Mouse (Mus musculus) frontal cortex, postnatal 25 days (tissue): ENCODE data around the gene Gm49395.

Experiments
- DNase-seq, 2 experiments: peaks; one replicate each; pipeline ENCODE4 v3.0.0; 2022; ENCODE audit warnings: low spot score in 2 of 2

The Gm49395 gene

DNA sequence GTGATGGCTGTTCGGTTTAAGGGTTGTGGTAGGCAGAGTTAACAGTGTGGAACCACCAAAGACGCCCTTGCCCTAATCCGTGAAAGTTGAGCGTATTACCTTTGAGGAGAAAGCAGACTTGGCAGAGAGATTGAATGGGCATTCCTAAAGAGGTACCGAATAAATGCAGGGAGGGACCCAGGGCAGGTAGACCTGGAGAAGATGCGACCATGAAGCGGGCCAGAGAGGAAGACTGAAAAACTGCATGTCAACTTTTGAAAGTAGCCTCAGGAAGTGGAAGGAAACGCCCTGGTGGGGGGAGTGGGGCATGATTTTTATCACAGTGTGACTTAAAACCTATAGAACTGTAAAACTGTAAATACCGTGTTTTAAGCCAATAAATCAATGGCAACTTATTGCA lies 2.3 kb downstream of the Gm49395 start:
- DNase-seq = no peak

DNA sequence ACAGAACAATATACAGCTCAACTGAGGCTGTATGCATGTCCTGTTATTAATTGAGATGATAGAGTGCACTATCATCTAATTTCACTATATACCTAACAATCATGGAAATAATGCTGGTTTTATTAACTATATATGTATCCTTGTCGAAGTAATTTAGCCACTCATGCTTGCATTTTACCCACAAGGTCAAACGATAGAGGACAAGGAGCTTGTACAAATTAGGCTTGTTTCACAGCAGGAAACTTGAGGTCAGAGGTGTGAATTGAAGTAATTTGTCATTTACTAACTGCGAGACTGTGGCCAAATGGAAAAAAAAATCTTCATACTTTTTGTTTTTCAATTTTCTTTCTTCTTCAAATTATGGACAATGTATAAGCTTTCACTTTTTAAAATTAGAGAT lies 3.5 kb downstream of the Gm49395 start:
- no peak for DNase-seq

DNA sequence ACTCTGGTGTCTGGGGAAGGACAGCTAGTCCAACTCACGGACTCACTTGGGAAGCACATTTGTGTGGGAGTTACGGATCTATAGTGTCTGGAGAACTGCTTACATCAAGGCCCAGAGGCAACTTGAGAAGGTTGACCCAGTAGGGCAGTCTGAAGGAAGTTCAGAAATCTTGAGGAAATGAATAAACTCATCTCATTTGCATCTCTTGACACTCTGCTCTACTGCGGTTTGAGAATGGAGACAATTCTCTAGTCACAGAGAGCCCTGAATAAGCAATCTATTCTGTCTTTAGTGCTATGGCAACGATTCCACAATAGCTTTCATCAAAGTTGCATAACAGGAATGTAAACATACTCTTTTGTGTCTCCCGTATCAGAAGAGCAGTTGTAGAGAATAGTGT lies 4.8 kb downstream of the Gm49395 start:
- DNase-seq = no peak

DNA sequence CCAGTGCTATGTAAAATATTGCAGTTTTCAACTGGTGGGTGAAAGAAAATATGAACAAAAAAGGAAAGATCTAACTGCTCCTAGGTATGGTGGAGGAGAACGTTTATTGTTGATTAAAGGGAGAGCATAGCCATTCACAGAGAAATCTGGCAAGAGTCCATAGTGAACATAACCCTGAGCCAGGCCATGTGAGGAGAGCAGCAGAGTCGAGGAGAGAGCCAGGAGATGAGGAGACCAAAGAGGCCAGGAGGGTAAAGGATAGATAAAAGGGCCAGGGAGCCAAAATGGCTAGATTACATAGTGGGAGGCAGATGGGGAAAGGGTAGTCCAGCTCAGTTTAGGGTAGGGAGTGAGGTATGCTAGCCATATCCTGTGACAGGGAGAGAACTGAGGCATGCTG lies 5.5 kb downstream of the Gm49395 start:
- DNase-seq = no peak

DNA sequence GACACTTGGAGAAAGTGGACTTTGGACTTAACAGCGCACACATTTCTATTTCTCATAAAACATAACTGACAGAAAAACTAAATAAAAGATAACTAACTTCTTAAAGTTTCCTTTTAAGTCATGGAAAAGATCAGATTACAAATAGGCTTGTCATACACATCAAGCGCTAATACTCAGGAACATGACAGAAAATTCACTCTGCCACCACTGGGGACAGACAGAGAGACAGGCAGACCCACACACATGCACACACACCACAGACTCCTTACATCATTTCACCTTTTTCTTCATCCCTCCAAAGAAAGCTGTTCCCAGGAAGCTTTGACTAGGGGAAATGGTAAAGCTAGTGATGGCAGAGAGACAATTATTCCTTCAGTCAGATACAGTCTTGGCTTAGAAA lies 6.3 kb downstream of the Gm49395 start:
- DNase-seq = no peak

DNA sequence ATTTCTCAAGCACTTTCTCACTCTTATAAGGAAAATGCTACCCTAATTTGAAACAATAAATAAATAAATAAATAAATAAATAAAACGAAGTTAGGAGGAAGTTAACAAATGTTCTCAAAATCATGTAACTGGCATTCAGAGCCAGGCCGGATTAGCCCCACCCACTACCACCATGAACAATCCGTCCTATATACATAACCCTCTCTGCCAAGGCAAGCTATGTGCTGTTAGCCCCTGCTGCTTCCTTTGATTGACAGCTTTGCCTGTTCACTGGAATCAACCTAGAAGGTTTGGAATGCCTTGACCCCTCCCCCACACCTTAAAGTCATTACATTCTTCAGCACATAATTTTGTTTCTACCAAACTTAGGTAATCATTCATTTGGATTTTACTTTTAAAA lies 10.2 kb downstream of the Gm49395 start:
- DNase-seq = no peak

DNA sequence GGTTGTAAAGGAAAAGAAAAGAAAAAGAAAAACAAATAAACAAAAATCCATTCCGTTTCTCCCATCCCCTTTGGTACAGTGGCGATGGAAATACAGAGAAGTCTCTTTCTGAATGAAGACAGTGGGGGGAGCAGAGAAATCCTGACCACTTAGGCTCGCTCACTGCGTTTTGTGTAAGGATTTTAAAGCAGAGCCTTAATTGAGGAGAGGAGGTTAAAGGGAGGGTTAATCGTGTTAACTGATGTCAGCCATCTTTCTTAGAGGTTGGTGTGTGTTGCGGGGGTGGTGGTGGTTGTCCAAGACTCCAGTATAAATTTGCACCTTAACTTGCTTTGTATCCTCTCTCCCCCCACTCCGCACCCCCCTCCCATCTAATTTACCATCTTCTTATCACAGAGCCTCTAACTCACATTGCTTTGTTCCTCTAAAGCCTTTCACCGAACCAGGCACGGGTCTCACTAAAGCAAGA lies 10.7 kb downstream of the Gm49395 start:
- DNase-seq = no peak

DNA sequence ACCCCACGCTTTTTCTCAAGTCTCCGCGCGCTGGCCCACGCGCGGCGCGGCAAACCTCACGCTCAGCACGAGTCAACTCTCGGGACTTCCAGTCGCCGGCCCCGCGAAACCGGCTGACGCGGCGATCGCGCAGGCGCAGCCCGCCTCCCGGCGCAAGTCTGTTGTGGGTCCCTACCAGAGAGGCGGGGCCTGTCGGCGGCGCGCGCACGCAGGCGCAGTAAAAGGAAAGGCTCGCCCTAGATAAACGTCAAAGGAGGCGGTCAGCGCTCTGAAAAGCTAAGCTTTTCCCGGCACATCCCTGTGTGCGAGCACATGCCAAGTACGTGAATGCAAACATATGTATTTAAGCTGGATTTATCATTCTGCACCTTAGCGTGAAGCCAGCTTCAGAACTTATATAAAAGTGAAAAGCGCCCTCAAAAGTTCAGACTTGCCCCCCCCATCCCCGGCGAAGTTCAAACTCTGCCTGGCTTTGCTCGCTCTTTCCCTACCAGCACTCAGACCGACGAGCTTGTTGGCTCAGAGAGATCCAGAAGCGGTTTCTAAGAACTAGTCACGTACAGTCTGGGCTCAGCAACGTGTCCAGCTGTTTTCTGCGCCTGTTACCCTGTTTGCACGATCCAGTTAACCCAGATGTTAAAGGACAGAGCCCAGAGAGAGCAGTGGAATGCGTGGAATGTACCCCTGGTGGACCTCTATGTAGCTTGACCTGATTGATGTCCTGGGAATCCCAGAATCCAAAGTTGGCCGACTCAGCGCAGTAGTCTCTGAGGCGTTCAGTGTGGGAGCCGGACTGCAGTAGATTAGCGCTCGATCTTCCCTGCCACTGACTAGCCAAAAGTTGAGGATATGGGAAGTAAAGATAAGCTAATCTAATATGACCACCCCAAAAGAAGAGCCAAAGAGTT lies 11.4 kb downstream of the Gm49395 start, which contains the start of gene Pelo:
Gene Pelo, minus strand, starts transcription at position 118 of the 908 bp plus-strand sequence.
- DNase-seq = peak; percentile 92 to 94

DNA sequence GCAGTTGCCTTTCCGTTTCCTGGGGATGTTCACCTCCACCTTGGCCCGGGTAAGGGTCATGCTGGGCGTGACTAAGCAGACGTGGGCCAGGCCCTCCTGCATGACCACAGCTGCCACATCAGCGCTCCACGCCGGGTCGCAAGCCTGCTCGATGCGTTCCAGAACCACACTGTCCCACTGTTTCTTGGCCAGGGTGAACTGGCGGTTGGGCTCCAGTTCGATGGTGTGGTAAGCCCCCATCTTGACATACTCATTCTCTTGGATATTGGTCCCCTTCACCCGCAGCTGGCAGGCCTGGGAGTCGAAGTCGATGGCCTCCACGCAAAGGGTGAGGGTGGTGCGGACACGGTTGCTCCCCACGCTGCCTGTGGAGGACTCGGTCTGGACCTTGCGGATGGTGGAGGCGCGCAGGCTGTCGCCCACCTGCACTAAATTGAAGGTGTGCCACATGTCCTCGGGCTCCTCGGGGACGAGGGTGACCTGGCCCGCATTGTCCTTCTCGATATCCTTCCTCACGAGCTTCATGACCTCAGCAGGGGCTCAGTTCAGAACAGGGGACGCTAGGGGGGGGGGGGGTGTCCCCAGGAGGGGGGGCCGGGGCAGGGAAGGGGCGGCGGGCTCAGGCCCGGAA lies 12.2 kb downstream of the Gm49395 start:
- DNase-seq = peak in 1 of 2 experiments; percentile 9

DNA sequence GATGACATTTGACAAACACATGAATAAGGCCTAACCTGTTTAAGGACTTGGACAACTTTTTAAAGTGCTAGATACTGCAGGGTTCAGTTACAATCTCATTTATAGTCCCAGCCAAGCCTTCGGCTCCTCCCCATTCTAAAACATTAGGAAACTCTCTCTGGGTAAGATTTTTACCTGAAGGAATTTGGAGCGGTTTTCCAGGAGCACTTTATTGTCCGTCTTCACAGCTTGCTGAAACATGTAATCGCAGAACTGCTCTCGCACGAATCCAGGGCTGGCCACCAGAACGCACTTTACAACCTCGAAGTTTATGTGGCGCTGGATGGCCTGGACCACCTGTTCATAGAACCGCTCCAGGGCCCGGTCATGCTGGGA lies 12.7 kb downstream of the Gm49395 start:
- DNase-seq = no peak

DNA sequence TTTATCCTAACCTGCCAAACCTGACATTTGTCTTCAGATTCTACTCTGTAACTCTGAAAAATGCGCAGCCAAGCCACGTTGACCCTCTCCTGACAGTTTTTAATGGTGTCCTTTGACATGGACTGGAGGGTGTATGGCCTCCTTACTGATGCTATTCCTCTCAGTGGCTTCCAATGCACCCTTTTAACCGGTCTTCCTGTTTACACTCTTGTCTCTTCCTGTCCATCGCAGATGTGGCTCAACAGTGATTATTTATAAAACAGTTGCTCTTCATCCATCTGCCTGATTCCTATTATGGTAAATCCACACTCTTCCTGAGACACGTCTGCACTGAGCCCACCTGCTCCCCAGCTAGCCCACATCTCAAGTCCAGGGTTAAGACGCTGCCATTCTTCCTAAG lies 15.7 kb downstream of the Gm49395 start:
- no peak for DNase-seq

DNA sequence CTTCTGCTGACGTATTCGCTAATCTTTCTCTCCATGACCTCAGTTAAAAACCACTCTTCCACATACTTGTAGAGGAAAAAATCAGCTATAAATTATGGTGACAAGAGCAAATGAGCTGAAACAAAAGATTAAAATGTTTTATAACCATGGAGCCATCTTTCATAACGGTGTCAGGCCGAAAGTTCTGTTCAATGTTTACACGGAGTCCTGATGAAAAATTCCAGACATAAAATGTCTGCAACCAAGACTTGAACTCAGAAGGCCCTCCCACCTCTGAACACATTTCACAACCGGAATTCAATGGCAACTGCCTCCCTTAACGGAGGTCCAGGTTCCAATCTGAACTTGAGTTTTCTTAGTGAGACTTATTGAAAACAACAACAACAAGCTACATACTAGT lies 19.4 kb downstream of the Gm49395 start:
- no peak for DNase-seq

DNA sequence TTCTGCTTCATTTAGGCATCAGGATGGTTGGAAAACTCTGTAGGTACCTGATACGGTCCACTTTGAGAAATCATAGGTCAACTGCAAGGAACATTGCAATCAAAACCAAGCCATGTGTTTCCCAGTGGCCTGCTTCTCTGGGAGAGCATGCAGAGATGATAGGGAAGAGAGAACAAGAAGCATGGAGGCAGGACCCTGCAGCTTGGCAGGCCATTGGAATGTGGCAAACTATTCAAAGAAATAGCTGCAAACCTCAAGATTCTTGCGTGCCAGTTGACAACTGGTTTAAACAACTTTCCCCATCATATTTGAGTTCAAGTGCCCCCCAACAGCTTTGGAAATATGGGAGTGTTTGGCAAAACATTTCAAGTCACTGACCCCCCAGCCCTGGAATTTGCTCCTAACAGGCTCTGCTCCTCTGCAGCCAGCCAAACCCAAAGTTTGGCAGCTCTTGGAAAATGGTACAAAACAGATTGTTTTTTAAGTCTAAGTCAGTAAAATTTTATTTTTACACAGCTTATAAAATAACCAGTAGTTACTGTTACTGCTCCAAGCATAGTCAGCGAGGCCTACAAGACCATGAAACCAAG lies 21.6 kb downstream of the Gm49395 start:
- no peak for DNase-seq

DNA sequence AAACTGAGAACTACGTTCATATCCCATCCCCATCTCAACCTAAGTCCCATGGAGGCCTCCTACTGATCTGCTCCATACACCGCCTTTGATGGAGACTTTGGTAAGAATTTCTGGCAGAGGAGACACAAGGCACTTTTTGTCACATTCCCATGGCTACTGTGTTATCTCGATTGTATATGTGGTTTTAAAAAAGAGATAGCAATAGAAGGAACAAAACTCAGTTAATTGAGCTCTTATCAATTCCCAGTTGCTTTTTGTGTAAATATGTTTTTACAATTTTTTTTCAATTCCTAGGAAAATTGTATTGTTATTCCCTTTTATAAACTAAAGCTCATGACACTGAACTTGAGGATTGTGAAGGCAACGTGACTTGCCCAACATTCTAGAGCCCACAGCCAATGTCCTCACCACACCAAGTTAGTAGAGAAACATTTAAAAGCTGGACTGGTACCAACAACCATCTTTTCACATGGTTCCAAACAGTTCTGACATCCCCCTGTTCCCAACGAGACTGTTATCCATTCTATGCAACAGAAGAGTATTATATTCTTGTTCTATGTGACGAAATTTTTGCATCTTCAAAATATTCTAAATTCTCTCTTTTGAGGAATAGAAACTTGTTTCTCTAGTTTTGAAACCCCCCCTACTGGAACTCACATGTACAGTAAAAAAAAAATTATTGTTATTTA lies 22.6 kb downstream of the Gm49395 start:
- DNase-seq = no peak

DNA sequence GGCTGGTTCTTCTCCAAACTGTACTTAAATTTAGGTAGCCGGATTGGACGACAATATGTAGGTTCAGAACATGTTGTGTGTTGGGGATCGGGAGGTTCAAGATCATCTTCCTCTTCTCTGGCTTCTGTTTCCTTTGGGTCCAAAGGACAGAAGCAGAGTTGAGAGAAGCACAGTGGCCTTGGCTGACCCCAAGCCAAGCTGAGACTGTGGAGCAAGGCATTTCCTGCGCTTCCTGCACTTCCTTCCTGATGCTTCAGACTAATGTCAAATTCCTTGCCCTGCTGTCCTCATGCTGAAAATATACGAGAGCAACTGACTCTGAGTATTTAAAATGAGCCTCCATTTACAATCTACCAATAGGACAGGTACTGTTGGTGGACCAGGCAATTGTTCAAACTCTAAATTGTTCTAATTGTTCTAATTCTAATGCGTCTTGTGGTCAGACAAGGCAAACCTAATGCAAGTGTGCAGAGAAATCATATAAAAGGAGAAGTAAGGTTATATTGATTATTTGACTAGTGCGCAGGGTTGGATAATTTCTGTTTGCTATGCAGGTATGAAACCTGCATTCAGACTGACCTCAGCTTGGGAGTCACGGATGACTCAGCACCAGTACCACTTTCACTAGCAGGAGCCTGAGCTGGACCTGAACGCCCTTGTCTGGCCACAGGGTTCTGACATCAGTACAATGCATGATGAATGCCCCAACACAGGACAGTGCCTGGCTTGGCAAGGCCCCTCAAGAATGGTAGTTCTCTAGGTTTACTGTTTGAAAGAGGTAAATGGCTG lies 24.2 kb downstream of the Gm49395 start:
- DNase-seq = no peak

DNA sequence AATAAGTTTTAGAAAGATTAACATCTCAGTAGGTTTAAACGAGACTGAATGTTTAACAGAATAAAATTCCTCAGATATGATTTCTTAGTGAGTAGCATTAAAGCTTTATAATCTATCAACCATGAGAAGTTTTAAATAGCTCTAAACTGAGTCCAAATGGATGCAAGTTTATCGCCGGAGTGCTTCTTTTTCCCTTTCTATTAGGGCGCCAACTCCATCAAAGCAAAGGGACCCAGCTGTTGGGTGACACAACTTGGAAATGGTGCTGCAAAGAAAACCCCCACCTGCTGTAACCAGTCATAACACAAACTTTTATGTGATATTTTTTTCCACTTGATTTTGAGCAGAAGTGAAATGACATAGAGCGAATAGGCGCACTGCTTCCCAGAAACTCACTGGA lies 29.3 kb downstream of the Gm49395 start:
- no peak for DNase-seq

DNA sequence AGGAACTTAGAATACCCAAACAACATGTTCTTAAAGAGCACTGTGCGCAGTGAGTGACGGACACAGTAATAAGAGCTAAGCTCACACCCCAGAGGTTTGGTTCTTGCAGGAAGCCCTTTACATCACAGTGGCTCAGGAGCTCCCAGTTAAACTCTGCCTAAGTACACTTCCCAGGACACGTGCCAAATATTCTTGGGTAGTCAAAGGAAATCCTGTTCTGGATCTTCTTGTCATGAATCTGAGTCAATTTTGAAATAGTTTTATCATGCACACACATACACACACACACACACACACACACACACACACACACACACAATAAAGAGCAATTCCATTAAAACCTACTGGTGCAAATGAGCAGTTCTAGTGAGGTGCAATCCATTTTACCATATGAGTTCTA lies 30.3 kb downstream of the Gm49395 start:
- no peak for DNase-seq

DNA sequence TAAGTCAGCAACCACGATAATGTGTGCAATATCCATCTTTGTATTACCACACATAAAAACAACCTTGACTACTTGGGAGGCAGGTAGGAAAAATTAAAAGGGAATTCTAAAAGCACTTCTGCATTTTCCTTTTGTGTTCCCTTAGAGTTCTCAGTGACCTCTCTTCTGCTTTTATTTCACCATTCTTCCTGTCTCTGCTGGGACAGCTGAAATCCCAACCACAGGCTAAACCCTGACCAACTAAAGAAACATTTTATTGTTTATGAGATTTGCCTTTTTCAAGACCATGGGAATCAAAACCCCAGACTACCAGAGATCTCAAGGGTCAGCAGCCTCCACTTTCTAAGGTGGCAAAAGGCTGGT lies 33.8 kb downstream of the Gm49395 start:
- DNase-seq = no peak

DNA sequence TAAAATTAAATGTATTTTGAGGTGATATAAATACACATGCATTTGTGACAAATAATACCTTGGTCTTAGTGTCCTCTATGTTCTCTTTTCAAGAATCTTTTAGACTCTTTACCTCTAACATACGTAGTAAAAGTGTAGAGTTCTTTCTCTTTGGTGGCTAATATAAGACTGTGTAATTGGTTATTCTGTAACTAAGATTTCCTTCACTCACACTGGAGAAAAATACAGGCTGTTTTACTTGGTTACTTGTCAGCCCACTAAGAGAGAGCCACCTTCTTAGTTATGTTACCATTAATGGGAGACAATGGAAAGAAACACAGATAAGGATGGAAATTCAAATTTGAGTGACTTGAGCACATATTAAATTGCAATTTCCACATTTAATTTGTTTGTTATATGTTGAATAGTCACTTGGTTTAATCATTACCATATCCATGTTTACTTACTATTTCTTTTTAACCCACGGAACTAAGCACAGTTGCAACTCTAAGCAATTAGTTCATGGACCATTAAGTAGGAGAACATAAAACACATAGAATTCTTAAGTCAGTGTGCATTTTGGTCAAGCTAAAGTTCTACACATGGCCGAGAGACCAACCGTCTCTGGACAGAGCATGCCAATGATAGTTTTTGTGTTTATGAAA lies 34.3 kb downstream of the Gm49395 start:
- DNase-seq = no peak

DNA sequence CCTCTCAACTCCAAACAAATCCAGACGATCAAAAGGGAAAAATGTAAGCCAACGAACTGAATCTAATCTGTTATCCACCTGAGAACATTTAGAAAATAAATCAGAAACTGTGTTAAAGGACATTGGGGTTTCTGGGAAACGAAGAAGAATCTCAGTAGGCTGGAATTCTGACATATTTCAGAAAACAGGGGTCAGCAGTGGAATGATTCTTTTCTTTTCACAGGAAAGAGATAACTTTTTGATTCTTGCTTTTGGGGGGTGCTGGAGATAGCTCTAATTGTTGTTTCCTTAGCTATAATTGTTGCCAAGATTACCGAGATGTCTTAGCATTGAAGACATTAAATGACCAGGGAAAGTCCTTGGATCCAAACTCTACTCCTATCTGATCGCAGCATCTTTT lies 44.2 kb downstream of the Gm49395 start:
- no peak for DNase-seq

DNA sequence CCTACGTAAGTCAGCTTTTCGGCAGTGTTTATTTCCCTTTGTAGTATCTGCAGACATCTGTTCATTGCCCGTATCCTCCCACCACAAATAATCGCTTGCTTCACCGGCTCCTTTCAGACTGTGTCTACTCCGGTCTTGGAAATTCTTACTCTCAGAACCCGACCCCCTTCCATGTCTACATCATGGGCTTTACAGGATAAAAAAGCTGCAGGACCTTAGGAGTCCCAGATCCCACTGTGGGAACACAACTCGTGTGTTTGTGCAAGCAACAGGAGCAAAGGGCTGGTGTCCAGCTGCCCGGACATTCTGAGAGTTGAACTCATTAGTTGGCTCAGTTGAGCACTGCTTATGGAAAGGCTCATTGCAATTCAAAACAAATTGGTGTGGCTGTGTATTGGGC lies 46.9 kb downstream of the Gm49395 start:
- no peak for DNase-seq
